Mouse (Mus musculus) gastrocnemius, adult 18-20 months (tissue): ENCODE measurements around the gene Uvrag. TPM values are rescaled to one million over a fixed set of nuclear protein-coding genes. Genes with fewer than 3 reads are reported as not detected.

Source experiments
- DNase-seq: peaks from one replicate; pipeline ENCODE4 v3.0.0; 2021; ENCODE audit warnings: low spot score
- total RNA-seq, 2 experiments: library from RNA; stranded (reverse); gene quantifications; 2 replicates each; pipeline ENCODE4 v1.2.3; 2021

Gene Uvrag
- total RNA-seq, 2 experiments from 2014 or later: 7.0 to 10.0 TPM

- no peak for DNase-seq
Measured at GRCm38 (mm10) chr7:99025265-99025664, 115.7 kb downstream of the Uvrag start.

- DNase-seq: no peak
Measured at GRCm38 (mm10) chr7:99024791-99025190, 116.2 kb downstream of the Uvrag start.

- DNase-seq: no peak
Measured at GRCm38 (mm10) chr7:99023931-99024330, 117.0 kb downstream of the Uvrag start.

- DNase-seq: no peak
Measured at GRCm38 (mm10) chr7:99021277-99021676, 119.7 kb downstream of the Uvrag start.

GRCm38 (mm10) chr7:99020353-99020752 lies 120.6 kb downstream of the Uvrag start:
- peak; percentile 78 for DNase-seq

GRCm38 (mm10) chr7:99017224-99017844 lies 123.6 kb downstream of the Uvrag start:
- no peak for DNase-seq

GRCm38 (mm10) chr7:99015914-99016313 lies 125.0 kb downstream of the Uvrag start:
- no peak for DNase-seq

GRCm38 (mm10) chr7:99015419-99015818 lies 125.5 kb downstream of the Uvrag start:
- DNase-seq: no peak

- no peak for DNase-seq
Measured at GRCm38 (mm10) chr7:99014620-99015019, 126.3 kb downstream of the Uvrag start.

- no peak for DNase-seq
Measured at GRCm38 (mm10) chr7:99007506-99008354, 133.2 kb downstream of the Uvrag start.

GRCm38 (mm10) chr7:99003231-99003630 lies 137.7 kb downstream of the Uvrag start:
- no peak for DNase-seq

GRCm38 (mm10) chr7:98998722-98999121 lies 142.2 kb downstream of the Uvrag start:
- no peak for DNase-seq

- no peak for DNase-seq
Measured at GRCm38 (mm10) chr7:98997760-98998159, 143.2 kb downstream of the Uvrag start.

- DNase-seq: no peak
Measured at GRCm38 (mm10) chr7:98996791-98997190, 144.2 kb downstream of the Uvrag start.

GRCm38 (mm10) chr7:98995126-98995727 lies 145.7 kb downstream of the Uvrag start:
- no peak for DNase-seq

- DNase-seq: no peak
Measured at GRCm38 (mm10) chr7:98994137-98994536, 146.8 kb downstream of the Uvrag start.

GRCm38 (mm10) chr7:98993395-98993794 lies 147.5 kb downstream of the Uvrag start:
- no peak for DNase-seq

GRCm38 (mm10) chr7:98991204-98991761 lies 149.7 kb downstream of the Uvrag start:
- no peak for DNase-seq

GRCm38 (mm10) chr7:98990510-98990909 lies 150.4 kb downstream of the Uvrag start:
- no peak for DNase-seq

GRCm38 (mm10) chr7:98986962-98987441 lies 153.9 kb downstream of the Uvrag start:
- no peak for DNase-seq

GRCm38 (mm10) chr7:98985935-98986334 lies 155.0 kb downstream of the Uvrag start:
- no peak for DNase-seq

GRCm38 (mm10) chr7:98985489-98985888 lies 155.5 kb downstream of the Uvrag start:
- DNase-seq: no peak
